ENCODE assay signal across 8 mouse cellular contexts in the genomic region with DNA sequence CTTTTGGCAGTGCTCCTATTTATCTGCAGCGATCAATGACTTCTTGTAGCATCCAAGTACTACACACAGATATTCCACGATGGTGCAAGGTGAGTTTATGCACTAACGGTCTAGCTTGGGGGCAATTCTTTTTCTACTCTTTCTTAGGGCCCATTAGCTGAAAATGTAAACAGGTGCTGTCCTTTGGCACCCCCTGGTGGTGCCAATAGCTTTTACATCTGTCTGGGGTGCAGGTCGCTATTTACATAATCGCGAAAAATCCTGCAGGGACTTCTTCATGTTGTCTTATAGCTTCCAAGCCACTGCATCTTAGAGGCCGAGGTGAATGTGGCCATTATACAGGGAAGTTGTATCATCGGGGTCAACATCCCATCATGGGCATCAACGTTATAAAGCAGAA.
DNase-seq lines count a peak whose midpoint lies in the region; ATAC-seq and TF ChIP-seq lines count a peak whose summit lies in the region.

No protein-coding gene starts in this region.

- WGBS in bone marrow, adult 2 months = 26% methylated on average over 9 of the region's 9 CpGs
- 38% methylated on average over 9 of the region's 9 CpGs for WGBS in forebrain, embryonic 14.5 days

- ATAC-seq in forebrain, embryonic 14.5 days = peak; percentile 33; the same call in 1 of the 2 replicates
- peak; percentile 53 to 56; a peak in 2 of 4 replicates for ATAC-seq in hematopoietic stem cell, adult 5-6 weeks (replicated peaks in 1 of 2; ENCODE audit: insufficient read depth in 1 of 2, low FRiP score in 2 of 2, low TSS enrichment in 1 of 2, low read depth in 1 of 2, poor library complexity in 2 of 2, severe bottlenecking in 2 of 2)

- no peak overlapping the region for H3K4me3 ChIP-seq in bone marrow, adult 2 months (replicated peaks; ENCODE audit: control insufficient read depth, low read depth, low read length)
- H3K4me3 ChIP-seq in forebrain, embryonic 14.5 days (ENCODE audit: low read depth, low read length) = no peak overlapping the region

- no peaks in the 10 kb centered on the region for H3K9me3 ChIP-seq in forebrain, embryonic 14.5 days (replicated peaks; ENCODE audit: control insufficient read depth, low read length)

- no peak overlapping the region for H3K9ac ChIP-seq in forebrain, embryonic 14.5 days (ENCODE audit: low read length)

- no peaks in the 10 kb centered on the region for H3K27me3 ChIP-seq in forebrain, embryonic 14.5 days (replicated peaks; ENCODE audit: control insufficient read depth, insufficient read depth, low read length)

- no peak for TF ChIP-seq POLR2A in bone marrow, adult 2 months (IDR thresholded peaks at IDR 0.05; ENCODE audit: borderline replicate concordance, control insufficient read depth, low read depth, low read length)

- intact Hi-C loops in left cerebral cortex, postnatal 25 days (cut with DNase I) = loop anchor here (2.0 to 10.0 kb wide), 3 partner anchors 166 to 526 kb away; no protein-coding TSS in a partner anchor

- H3K4me2 ChIP-seq in forebrain, embryonic 14.5 days (ENCODE audit: low read length) = no peak overlapping the region

- DNase-seq in ovary, postnatal 10 days (ENCODE audit: low spot score) = peak; percentile 11
- DNase-seq in ovary, adult 18-20 months (ENCODE audit: low spot score) = no peak
- peak; percentile 75 for DNase-seq in forebrain, embryonic 14.5 days (ENCODE audit: low spot score)
- peak; percentile 58 to 66 for DNase-seq in left cerebral cortex, postnatal 25 days (ENCODE audit: low spot score in 2 of 2)
- peak; percentile 40 for DNase-seq in retina, adult 2 months (ENCODE audit: low read depth, low spot score)
- DNase-seq in spleen, postnatal 14 days (ENCODE audit: low spot score in 2 of 2) = no peak

- H3K36me3 ChIP-seq in forebrain, embryonic 14.5 days (ENCODE audit: control insufficient read depth, insufficient read depth, low read length) = no peaks in the 10 kb centered on the region

- H3K27ac ChIP-seq in bone marrow, adult 2 months (ENCODE audit: control insufficient read depth, insufficient read depth, low read depth, low read length, poor library complexity) = no peak overlapping the region
- no peak overlapping the region for H3K27ac ChIP-seq in forebrain, embryonic 14.5 days (ENCODE audit: low read depth, low read length)

- TF ChIP-seq CTCF in bone marrow, adult 2 months (IDR thresholded peaks at IDR 0.05; ENCODE audit: control insufficient read depth, insufficient read depth, low read length) = 0 out of 2 replicates have a peak, but pooled peaks have one; percentile 16

- H3K4me1 ChIP-seq in bone marrow, adult 2 months (ENCODE audit: control insufficient read depth, insufficient read depth, low read length) = no peaks in the 10 kb centered on the region
- H3K4me1 ChIP-seq in forebrain, embryonic 14.5 days (ENCODE audit: control insufficient read depth, insufficient read depth, low read length) = peaks cover 6% of the 10 kb centered on the region; the same call in 1 of the 2 replicates

Comparison
In these comparisons a context has a peak if more than half of its experiments do, and no peak if none do; other contexts are left out.
1. DNase-seq: peak in ovary, postnatal 10 days (single experiment), forebrain, embryonic 14.5 days (single experiment), left cerebral cortex, postnatal 25 days (2 of 2) and retina, adult 2 months (single experiment); none in ovary, adult 18-20 months (single experiment) and spleen, postnatal 14 days (0 of 2).